Mouse (Mus musculus) midbrain, embryonic 13.5 days (tissue): ENCODE measurements around the gene Nsd1. TPM values are rescaled to one million over a fixed set of nuclear protein-coding genes. Genes with fewer than 3 reads are reported as not detected.
A peak's percentile ranks its signal among the peaks of the same experiment; 100 is the strongest.

Experiments
- ATAC-seq: fragments of 200-750 bp; cut with Nextera tagmentation; 2 replicates; pipeline ENCODE4 v1.8.0; 2017; ENCODE audit warnings: mild to moderate bottlenecking, moderate TSS enrichment, moderate library complexity
- H3K27ac ChIP-seq: fragments of 300-500 bp; sonication (generic); 2 replicates; pipeline ENCODE4 v1.5.1; 2015; ENCODE audit warnings: inconsistent platforms, mild to moderate bottlenecking, moderate library complexity
- H3K27me3 ChIP-seq: fragments of 300-500 bp; sonication (generic); 2 replicates; pipeline ENCODE4 v1.6.1; 2015; ENCODE audit warnings: mild to moderate bottlenecking, inconsistent platforms
- H3K36me3 ChIP-seq: fragments of 300-500 bp; sonication (generic); 2 replicates; pipeline ENCODE4 v1.6.1; 2015; ENCODE audit warnings: mild to moderate bottlenecking, inconsistent platforms
- H3K4me1 ChIP-seq: fragments of 300-500 bp; sonication (generic); replicated peaks from 2 replicates; pipeline ENCODE4 v1.6.1; 2015; ENCODE audit warnings: inconsistent platforms
- H3K4me2 ChIP-seq: fragments of 300-500 bp; sonication (generic); replicated peaks from 2 replicates; pipeline ENCODE4 v1.6.1; 2015; ENCODE audit warnings: moderate library complexity, mild to moderate bottlenecking, inconsistent platforms
- H3K4me3 ChIP-seq: fragments of 300-500 bp; sonication (generic); replicated peaks from 2 replicates; pipeline ENCODE4 v1.5.1; 2015; ENCODE audit warnings: mild to moderate bottlenecking, inconsistent platforms
- H3K9ac ChIP-seq: fragments of 300-500 bp; sonication (generic); replicated peaks from 2 replicates; pipeline ENCODE4 v1.6.1; 2015; ENCODE audit warnings: mild to moderate bottlenecking, inconsistent platforms
- H3K9me3 ChIP-seq: fragments of 300-500 bp; sonication (generic); 2 replicates; pipeline ENCODE4 v1.6.1; 2016; ENCODE audit warnings: mild to moderate bottlenecking, inconsistent platforms
- WGBS: fragments of 180-500 bp; shearing (Covaris S2); methylation state at CpG from one replicate; pipeline ENCODE4 v1.1.7; 2015; 5-methylcytosine and 5-hydroxymethylcytosine counted together
- polyA plus RNA-seq: library from polyadenylated mRNA; unstranded; fragments of >200 nt; fragmentation: Nextera tagmentation; extraction: Ambion mirVana; gene quantifications from 2 replicates; pipeline ENCODE4 v1.2.1, GENCODE M21; 2015

Gene Nsd1
- polyA plus RNA-seq, 1 experiment from 2014 or later = 75.1 TPM

- no peak for ATAC-seq
- H3K9ac ChIP-seq = no peak overlapping the region
- H3K36me3 ChIP-seq = no peaks in the 10 kb centered on the region
- H3K4me2 ChIP-seq = no peak overlapping the region
- H3K9me3 ChIP-seq = no peaks in the 10 kb centered on the region
- 93% methylated on average over 9 of the region's 9 CpGs for WGBS
- no peaks in the 10 kb centered on the region for H3K4me1 ChIP-seq
- H3K27ac ChIP-seq = no peak overlapping the region
- 0 out of 2 replicates have a peak, but pooled peaks cover 2% of the 10 kb centered on the region for H3K27me3 ChIP-seq
- H3K4me3 ChIP-seq = no peak overlapping the region
Observed at GRCm38 (mm10) chr13:55203740-55204139, 5.8 kb upstream of the Nsd1 start.

- Histone ChIP-seq H3K27me3 (0 out of 2 replicates have a peak, but pooled peaks cover 2% of the 10 kb centered on the region), H3K36me3 (no peaks in the 10 kb centered on the region), H3K4me3 (no peak overlapping the region), H3K27ac (no peak overlapping the region), H3K9me3 (no peaks in the 10 kb centered on the region), H3K4me1 (peaks cover 3% of the 10 kb centered on the region; the same call in 1 of the 2 replicates), H3K4me2 (no peak overlapping the region), H3K9ac (no peak overlapping the region)
- 81% methylated on average over 9 of the region's 11 CpGs for WGBS
- ATAC-seq = no peak
Observed at GRCm38 (mm10) chr13:55204667-55205389, 4.8 kb upstream of the Nsd1 start.

- Histone ChIP-seq H3K27ac (no peak overlapping the region), H3K4me3 (no peak overlapping the region), H3K27me3 (0 out of 2 replicates have a peak, but pooled peaks cover 2% of the 10 kb centered on the region), H3K9ac (no peak overlapping the region), H3K4me1 (peaks cover 11% of the 10 kb centered on the region), H3K9me3 (no peaks in the 10 kb centered on the region), H3K36me3 (no peaks in the 10 kb centered on the region), H3K4me2 (no peak overlapping the region)
- 91% methylated on average over 6 of the region's 6 CpGs for WGBS
- ATAC-seq = no peak
Observed at GRCm38 (mm10) chr13:55205448-55206205, 4.0 kb upstream of the Nsd1 start.

- Histone ChIP-seq H3K27me3 (0 out of 2 replicates have a peak, but pooled peaks cover 2% of the 10 kb centered on the region), H3K27ac (no peak overlapping the region), H3K4me3 (no peak overlapping the region), H3K9ac (no peak overlapping the region), H3K9me3 (no peaks in the 10 kb centered on the region), H3K36me3 (no peaks in the 10 kb centered on the region), H3K4me1 (peaks cover 29% of the 10 kb centered on the region), H3K4me2 (no peak overlapping the region)
- WGBS = 66% methylated on average over 13 of the region's 13 CpGs
- no peak for ATAC-seq
Observed at GRCm38 (mm10) chr13:55208837-55209648, 539 bp upstream of the Nsd1 start.

- Histone ChIP-seq H3K27me3 (0 out of 2 replicates have a peak, but pooled peaks cover 2% of the 10 kb centered on the region), H3K4me3 (peak overlapping the region; percentile 85), H3K4me2 (peak overlapping the region; percentile 90), H3K9ac (peak overlapping the region; percentile 94), H3K36me3 (0 out of 2 replicates have a peak, but pooled peaks cover 5% of the 10 kb centered on the region), H3K27ac (peak overlapping the region; percentile 99), H3K4me1 (peaks cover 41% of the 10 kb centered on the region), H3K9me3 (no peaks in the 10 kb centered on the region)
- ATAC-seq = peak; percentile 43
- WGBS = 0% methylated on average over 65 of the region's 77 CpGs
Observed at GRCm38 (mm10) chr13:55210193-55210970, 800 bp downstream of the Nsd1 start.

GRCm38 (mm10) chr13:55210971-55211220 lies 1.3 kb downstream of the Nsd1 start:
- ATAC-seq = peak; percentile 80
- peaks cover 46% of the 10 kb centered on the region for H3K4me1 ChIP-seq
- WGBS = under 1% methylated on average over 15 of the region's 17 CpGs

GRCm38 (mm10) chr13:55211221-55212010 lies 1.8 kb downstream of the Nsd1 start:
- peak; percentile 79 for ATAC-seq
- 1% methylated on average over 41 of the region's 93 CpGs for WGBS
- H3K4me2 ChIP-seq = peak overlapping the region; percentile 90
- no peaks in the 10 kb centered on the region for H3K9me3 ChIP-seq
- peaks cover 51% of the 10 kb centered on the region for H3K4me1 ChIP-seq
- peak overlapping the region; percentile 94 for H3K9ac ChIP-seq
- H3K36me3 ChIP-seq = peaks cover 13% of the 10 kb centered on the region
- H3K4me3 ChIP-seq = peak overlapping the region; percentile 85
- H3K27ac ChIP-seq = peak overlapping the region; percentile 99
- 0 out of 2 replicates have a peak, but pooled peaks cover 2% of the 10 kb centered on the region for H3K27me3 ChIP-seq

More at GRCm38 (mm10) chr13:55210971-55211220, 1.3 kb downstream of the Nsd1 start:
- Histone ChIP-seq H3K9ac (peak overlapping the region; percentile 94), H3K4me2 (peak overlapping the region; percentile 90), H3K4me3 (peak overlapping the region; percentile 85), H3K36me3 (peaks cover 8% of the 10 kb centered on the region; the same call in 1 of the 2 replicates), H3K9me3 (no peaks in the 10 kb centered on the region), H3K27me3 (0 out of 2 replicates have a peak, but pooled peaks cover 2% of the 10 kb centered on the region), H3K27ac (peak overlapping the region; percentile 99)

- peak; percentile 72 for ATAC-seq
- WGBS = 0% methylated on average over 2 of the region's 32 CpGs
- Histone ChIP-seq H3K4me1 (peaks cover 56% of the 10 kb centered on the region), H3K4me3 (peak overlapping the region; percentile 85), H3K4me2 (peak overlapping the region; percentile 90), H3K36me3 (peaks cover 15% of the 10 kb centered on the region), H3K27ac (peak overlapping the region; percentile 99), H3K27me3 (0 out of 2 replicates have a peak, but pooled peaks cover 2% of the 10 kb centered on the region), H3K9ac (peak overlapping the region; percentile 94), H3K9me3 (no peaks in the 10 kb centered on the region)
Observed at GRCm38 (mm10) chr13:55212011-55212360, 2.4 kb downstream of the Nsd1 start.

GRCm38 (mm10) chr13:55212361-55213137 lies 3.0 kb downstream of the Nsd1 start:
- ATAC-seq = peak; percentile 2; the same call in 1 of the 2 replicates
- under 1% methylated on average over 58 of the region's 58 CpGs for WGBS
- H3K9ac ChIP-seq = peak overlapping the region; percentile 94
- peaks cover 16% of the 10 kb centered on the region for H3K36me3 ChIP-seq
- H3K27me3 ChIP-seq = 0 out of 2 replicates have a peak, but pooled peaks cover 2% of the 10 kb centered on the region
- peaks cover 62% of the 10 kb centered on the region for H3K4me1 ChIP-seq
- H3K27ac ChIP-seq = peak overlapping the region; percentile 99
- H3K4me2 ChIP-seq = peak overlapping the region; percentile 90
- peak overlapping the region; percentile 85 for H3K4me3 ChIP-seq
- no peaks in the 10 kb centered on the region for H3K9me3 ChIP-seq
